Mouse (Mus musculus) splenic B cell, adult 2 months (primary cell): Measurements from ENCODE around the gene Rint1.

Source experiments
- DNase-seq: peaks from one replicate; pipeline ENCODE4 v3.0.0-alpha.2; 2011; ENCODE audit warnings: low read depth, low spot score
- H3K27me3 ChIP-seq: 2 replicates; pipeline ENCODE4 v1.6.1; 2012; ENCODE audit warnings: mild to moderate bottlenecking, low read length, moderate library complexity, mixed read lengths; ENCODE audit not compliant: control insufficient read depth, poor library complexity, insufficient read depth, severe bottlenecking
- H3K36me3 ChIP-seq: 2 replicates; pipeline ENCODE4 v1.6.1; 2012; ENCODE audit warnings: mild to moderate bottlenecking, low read length, moderate library complexity, mixed read lengths; ENCODE audit not compliant: control insufficient read depth, poor library complexity, insufficient read depth, severe bottlenecking

Gene Rint1

GRCm38 (mm10) chr5:23787536-23788389 lies at the start of gene Rint1:
Gene Rint1, plus strand, starts transcription at chr5:23787711.
- DNase-seq = peak; percentile 96
- Histone ChIP-seq H3K36me3 (peaks cover 1% of the 10 kb centered on the region; the same call in 1 of the 2 replicates), H3K27me3 (no peaks in the 10 kb centered on the region)

DNA sequence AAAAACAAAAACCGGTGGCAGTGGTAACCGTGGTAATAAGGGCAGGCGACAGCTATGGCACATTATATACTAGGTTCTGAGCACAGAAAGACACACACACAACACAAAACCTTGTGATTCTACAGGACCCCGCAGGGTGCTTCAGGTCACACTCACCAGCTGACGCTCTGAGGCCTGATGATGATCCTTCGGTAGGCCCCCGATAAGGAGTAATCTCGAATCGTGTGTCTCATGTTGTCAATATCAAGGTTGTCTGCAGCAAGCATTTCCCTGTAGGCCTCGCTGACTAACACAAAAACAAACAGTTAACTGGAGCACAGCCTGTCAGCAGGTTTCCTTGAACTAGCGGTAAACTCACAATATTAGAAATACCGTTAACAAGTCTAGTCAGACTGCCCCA lies 44.2 kb upstream of the Rint1 start:
- no peaks in the 10 kb centered on the region for H3K27me3 ChIP-seq
- DNase-seq = no peak
- 0 out of 2 replicates have a peak, but pooled peaks cover 5% of the 10 kb centered on the region for H3K36me3 ChIP-seq

DNA sequence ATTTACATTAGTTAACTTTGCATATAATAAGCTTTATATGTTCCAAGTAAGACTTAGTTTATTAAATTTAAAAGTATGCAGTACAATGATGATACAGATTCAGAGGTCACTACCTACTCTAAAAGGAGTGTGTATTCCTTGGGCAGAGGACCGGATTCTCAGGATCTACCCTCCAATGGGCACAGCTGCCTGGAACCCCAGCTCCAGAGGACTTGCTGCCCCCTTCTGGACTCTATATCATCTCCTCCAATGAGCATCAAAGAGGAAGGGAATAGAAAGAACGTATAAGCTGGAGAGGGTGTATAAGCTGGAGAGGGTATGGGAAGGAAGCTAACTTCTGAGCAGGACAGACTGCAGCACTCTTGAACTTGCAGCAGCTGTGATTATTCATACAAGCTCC lies 37.6 kb upstream of the Rint1 start:
- 0 out of 2 replicates have a peak, but pooled peaks cover 2% of the 10 kb centered on the region for H3K36me3 ChIP-seq
- no peak for DNase-seq
- H3K27me3 ChIP-seq = no peaks in the 10 kb centered on the region

GRCm38 (mm10) chr5:23755591-23755990 lies 31.9 kb upstream of the Rint1 start:
- DNase-seq = no peak
- no peaks in the 10 kb centered on the region for H3K27me3 ChIP-seq
- H3K36me3 ChIP-seq = 0 out of 2 replicates have a peak, but pooled peaks cover 4% of the 10 kb centered on the region

DNA sequence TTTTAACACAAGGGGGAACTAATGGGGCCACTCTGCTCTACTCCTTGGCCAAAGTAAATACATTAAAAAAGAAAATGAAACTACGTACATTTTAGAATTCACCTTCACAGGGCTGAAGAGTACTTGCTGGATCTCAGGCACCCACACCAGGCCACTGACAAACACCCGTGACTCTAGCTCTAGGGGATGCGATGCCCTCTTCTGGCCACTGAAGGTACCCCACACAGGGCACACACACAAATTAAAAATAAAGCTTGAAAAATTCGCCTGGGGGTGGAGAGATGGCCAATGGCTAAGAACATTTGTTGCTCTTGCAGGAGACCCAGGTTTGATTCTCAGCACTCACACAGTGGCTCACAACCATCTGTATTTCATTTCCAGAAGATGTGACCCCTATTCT lies 31.1 kb upstream of the Rint1 start:
- H3K27me3 ChIP-seq = no peaks in the 10 kb centered on the region
- no peak for DNase-seq
- 0 out of 2 replicates have a peak, but pooled peaks cover 4% of the 10 kb centered on the region for H3K36me3 ChIP-seq

GRCm38 (mm10) chr5:23758633-23759032 lies 28.9 kb upstream of the Rint1 start:
- peaks cover 6% of the 10 kb centered on the region; the same call in 1 of the 2 replicates for H3K36me3 ChIP-seq
- no peaks in the 10 kb centered on the region for H3K27me3 ChIP-seq
- DNase-seq = peak; percentile 55

DNA sequence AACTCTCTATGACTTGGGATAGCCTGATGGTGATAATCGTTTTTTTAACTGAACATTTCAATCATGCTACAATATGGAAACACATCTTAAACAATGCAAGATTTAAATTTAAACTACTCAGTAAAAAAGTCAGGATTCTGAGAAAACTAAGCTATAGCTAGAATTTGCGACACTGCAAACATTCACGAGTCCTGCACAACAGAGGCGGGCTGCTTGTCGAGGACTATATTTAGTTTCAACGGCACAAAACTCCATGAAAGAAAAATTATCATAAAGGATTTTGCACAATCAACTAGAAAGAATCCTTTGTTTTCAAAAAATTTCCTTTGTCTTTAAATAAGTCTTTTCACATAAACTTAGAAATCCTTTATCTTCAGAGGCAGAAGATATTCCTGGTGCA lies 25.0 kb upstream of the Rint1 start:
- DNase-seq = no peak
- Histone ChIP-seq H3K27me3 (no peaks in the 10 kb centered on the region), H3K36me3 (peaks cover 5% of the 10 kb centered on the region; the same call in 1 of the 2 replicates)

DNA sequence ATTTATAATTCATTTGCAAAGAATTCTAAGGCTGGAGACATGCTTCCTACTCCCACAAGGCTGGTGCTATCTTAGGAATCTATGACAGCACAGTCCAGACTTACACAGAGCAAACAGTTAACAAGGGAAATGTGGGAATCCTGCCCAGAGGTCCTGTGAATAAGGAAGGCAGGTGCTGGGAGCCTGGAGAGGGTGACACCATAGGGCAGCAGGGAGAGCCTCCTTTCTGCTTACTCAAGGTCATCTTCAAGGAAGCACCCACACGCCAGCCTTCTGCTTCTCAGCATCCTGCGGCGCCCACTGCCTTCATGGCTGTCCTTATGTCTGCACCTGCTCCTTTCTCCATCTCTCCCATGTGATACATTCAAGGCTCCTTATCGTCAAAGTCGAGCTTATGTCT lies 23.0 kb upstream of the Rint1 start:
- Histone ChIP-seq H3K36me3 (peaks cover 2% of the 10 kb centered on the region; the same call in 1 of the 2 replicates), H3K27me3 (no peaks in the 10 kb centered on the region)
- DNase-seq = no peak

DNA sequence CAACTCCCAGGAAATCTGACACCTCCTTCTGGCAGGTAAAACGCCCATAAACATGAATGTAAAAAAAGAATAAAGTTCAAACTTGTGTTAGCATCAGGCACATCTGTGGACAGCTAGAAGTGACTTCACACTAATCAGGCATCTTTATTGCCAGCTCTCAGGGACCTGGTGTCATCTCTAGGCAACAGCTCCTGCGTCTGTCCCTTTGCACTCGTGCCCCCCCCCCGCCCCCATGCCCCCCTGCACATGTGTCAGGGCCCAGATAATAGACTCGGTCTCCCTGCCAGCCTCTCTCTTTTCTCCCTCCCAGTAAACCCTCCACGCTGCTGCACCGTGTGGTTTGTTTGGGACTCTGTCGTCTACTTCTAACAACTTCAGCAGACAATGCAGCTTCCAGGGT lies 16.4 kb upstream of the Rint1 start:
- Histone ChIP-seq H3K36me3 (no peaks in the 10 kb centered on the region), H3K27me3 (no peaks in the 10 kb centered on the region)
- no peak for DNase-seq

- H3K36me3 ChIP-seq = no peaks in the 10 kb centered on the region
- no peaks in the 10 kb centered on the region for H3K27me3 ChIP-seq
- no peak for DNase-seq
These were observed 13.3 kb upstream of the Rint1 start for GRCm38 (mm10) chr5:23774186-23774585.

DNA sequence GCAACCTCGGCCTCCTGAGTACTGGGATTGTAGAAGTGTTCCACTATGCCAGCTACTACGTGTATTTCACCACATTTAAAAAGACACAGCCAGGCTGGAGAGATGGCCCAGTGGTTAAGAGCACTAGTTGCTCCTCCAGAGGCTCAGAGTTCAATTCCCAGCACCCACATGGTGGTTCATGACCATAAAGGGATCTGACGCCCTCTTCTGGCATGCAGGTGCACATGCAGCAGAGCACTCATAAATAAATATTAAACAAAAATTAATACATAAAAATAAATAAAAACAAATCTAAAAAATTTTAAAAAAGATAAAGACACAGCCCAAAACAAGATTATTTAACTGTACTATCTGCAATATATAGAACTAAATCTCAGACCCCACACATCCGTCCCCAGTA lies 7.0 kb upstream of the Rint1 start:
- Histone ChIP-seq H3K36me3 (no peaks in the 10 kb centered on the region), H3K27me3 (no peaks in the 10 kb centered on the region)
- peak; percentile 4 for DNase-seq

DNA sequence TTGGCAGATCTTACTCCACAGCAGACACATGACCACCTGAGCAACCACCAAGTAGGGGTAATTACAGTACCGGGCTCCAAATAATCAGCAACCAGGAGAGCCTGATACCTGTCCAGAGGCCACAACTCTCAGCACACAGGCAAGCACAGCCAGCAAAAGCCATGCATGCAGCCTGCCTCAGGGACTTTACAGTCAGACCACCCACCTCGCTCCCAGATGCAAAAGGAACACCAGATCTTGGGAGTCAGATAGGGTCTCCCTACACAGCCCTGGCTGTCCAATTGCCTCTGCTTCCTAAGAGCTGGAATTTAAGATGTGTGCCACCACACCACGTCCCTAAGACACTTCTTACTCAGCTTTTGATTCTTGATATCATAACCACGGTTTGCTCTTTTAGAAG lies 6.3 kb upstream of the Rint1 start:
- no peaks in the 10 kb centered on the region for H3K27me3 ChIP-seq
- DNase-seq = no peak
- no peaks in the 10 kb centered on the region for H3K36me3 ChIP-seq

- DNase-seq = no peak
- Histone ChIP-seq H3K27me3 (no peaks in the 10 kb centered on the region), H3K36me3 (no peaks in the 10 kb centered on the region)
These were observed 5.3 kb upstream of the Rint1 start for GRCm38 (mm10) chr5:23782051-23782810.

GRCm38 (mm10) chr5:23782931-23783877 lies 4.3 kb upstream of the Rint1 start, which contains the start of gene Pus7:
Gene Pus7, minus strand, starts transcription at chr5:23783711.
- DNase-seq = peak; percentile 89
- H3K36me3 ChIP-seq = no peaks in the 10 kb centered on the region

More at GRCm38 (mm10) chr5:23782931-23783877, 4.3 kb upstream of the Rint1 start, which contains the start of gene Pus7:
- no peaks in the 10 kb centered on the region for H3K27me3 ChIP-seq
